Mouse (Mus musculus): ENCODE measurements around the gene Pnliprp2. TPM values are rescaled to one million over a fixed set of nuclear protein-coding genes. Genes with fewer than 3 reads are reported as not detected.

Pnliprp2 gene
- polyA plus RNA-seq (2015; fragmentation: Nextera tagmentation; extraction: Ambion mirVana) = 0.13 and 0.21 TPM in 2 replicates

- WGBS = 40% methylated on average over 9 of the region's 9 CpGs
- no peaks in the 10 kb centered on the region for H3K4me1 ChIP-seq (replicated peaks; ENCODE audit: control insufficient read depth, insufficient read depth, low read length)
- no peak within 1 kb of the TSS for H3K27ac ChIP-seq (ENCODE audit: low read length)
- no peaks in the 10 kb centered on the region for H3K27me3 ChIP-seq (ENCODE audit: control insufficient read depth, insufficient read depth, low read depth, low read length)
- no peak within 1 kb of the TSS for H3K4me2 ChIP-seq (ENCODE audit: low read depth, low read length)
- no peak within 1 kb of the TSS for H3K9ac ChIP-seq (ENCODE audit: low read length)
- no peaks in the 10 kb centered on the region for H3K9me3 ChIP-seq (ENCODE audit: control insufficient read depth, low read length)
- ATAC-seq (ENCODE audit: low read depth) = peak; percentile 77
- H3K36me3 ChIP-seq (ENCODE audit: control insufficient read depth, insufficient read depth, low read length) = no peaks in the 10 kb centered on the region
- H3K4me3 ChIP-seq (ENCODE audit: low read length) = no peak within 1 kb of the TSS
These were observed at the start of gene Pnliprp2 for GRCm38 (mm10) chr19:58759423-58759822. Pnliprp2 (plus strand) TSS chr19:58759719.

GRCm38 (mm10) chr19:58717925-58718324 is 41.6 kb upstream of the Pnliprp2 start:
- Histone ChIP-seq H3K4me1 (replicated peaks; ENCODE audit: control insufficient read depth, insufficient read depth, low read length) (no peaks in the 10 kb centered on the region), H3K9me3 (ENCODE audit: control insufficient read depth, low read length) (no peaks in the 10 kb centered on the region), H3K27me3 (ENCODE audit: control insufficient read depth, insufficient read depth, low read depth, low read length) (no peaks in the 10 kb centered on the region), H3K36me3 (ENCODE audit: control insufficient read depth, insufficient read depth, low read length) (no peaks in the 10 kb centered on the region), H3K4me3 (ENCODE audit: low read length) (no peak overlapping the region), H3K27ac (ENCODE audit: low read length) (no peak overlapping the region), H3K9ac (ENCODE audit: low read length) (no peak overlapping the region), H3K4me2 (ENCODE audit: low read depth, low read length) (no peak overlapping the region)
- no peak for ATAC-seq (ENCODE audit: low read depth)
- 54% methylated on average over 4 of the region's 4 CpGs for WGBS

GRCm38 (mm10) chr19:58720439-58720838 is 39.1 kb upstream of the Pnliprp2 start:
- Histone ChIP-seq H3K27me3 (ENCODE audit: control insufficient read depth, insufficient read depth, low read depth, low read length) (no peaks in the 10 kb centered on the region), H3K4me3 (ENCODE audit: low read length) (no peak overlapping the region), H3K9ac (ENCODE audit: low read length) (no peak overlapping the region), H3K27ac (ENCODE audit: low read length) (no peak overlapping the region), H3K4me2 (ENCODE audit: low read depth, low read length) (no peak overlapping the region), H3K36me3 (ENCODE audit: control insufficient read depth, insufficient read depth, low read length) (no peaks in the 10 kb centered on the region), H3K4me1 (replicated peaks; ENCODE audit: control insufficient read depth, insufficient read depth, low read length) (no peaks in the 10 kb centered on the region), H3K9me3 (ENCODE audit: control insufficient read depth, low read length) (no peaks in the 10 kb centered on the region)
- no peak for ATAC-seq (ENCODE audit: low read depth)

DNA sequence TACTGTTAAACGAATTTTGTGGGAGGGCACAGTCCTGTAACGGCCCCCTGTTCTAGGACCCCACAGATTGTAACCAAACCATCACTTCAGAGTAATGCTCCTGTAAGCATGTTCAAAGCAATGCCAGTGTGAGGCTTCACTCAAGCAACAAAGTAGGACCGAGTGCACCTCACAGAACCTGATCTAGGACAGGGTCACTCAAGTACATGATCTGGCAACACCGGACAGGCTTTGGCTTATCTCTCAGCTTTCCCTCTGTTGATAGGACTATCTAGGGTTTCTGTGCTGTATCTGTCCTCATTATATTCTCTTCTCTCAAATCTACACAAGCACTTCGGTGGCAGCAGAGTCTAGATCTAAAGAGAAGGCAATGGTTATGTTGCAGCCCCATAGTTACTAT is 33.0 kb upstream of the Pnliprp2 start:
- Histone ChIP-seq H3K27me3 (ENCODE audit: control insufficient read depth, insufficient read depth, low read depth, low read length) (no peaks in the 10 kb centered on the region), H3K36me3 (ENCODE audit: control insufficient read depth, insufficient read depth, low read length) (no peaks in the 10 kb centered on the region), H3K9ac (ENCODE audit: low read length) (no peak overlapping the region), H3K4me3 (ENCODE audit: low read length) (no peak overlapping the region), H3K4me2 (ENCODE audit: low read depth, low read length) (no peak overlapping the region), H3K27ac (ENCODE audit: low read length) (no peak overlapping the region), H3K9me3 (ENCODE audit: control insufficient read depth, low read length) (no peaks in the 10 kb centered on the region), H3K4me1 (replicated peaks; ENCODE audit: control insufficient read depth, insufficient read depth, low read length) (peaks cover 7% of the 10 kb centered on the region)
- ATAC-seq (ENCODE audit: low read depth) = no peak
- WGBS = 69% methylated on average over 5 of the region's 5 CpGs

- WGBS = 55% methylated on average over 5 of the region's 5 CpGs
These were observed 31.8 kb upstream of the Pnliprp2 start for GRCm38 (mm10) chr19:58727756-58728155.

DNA sequence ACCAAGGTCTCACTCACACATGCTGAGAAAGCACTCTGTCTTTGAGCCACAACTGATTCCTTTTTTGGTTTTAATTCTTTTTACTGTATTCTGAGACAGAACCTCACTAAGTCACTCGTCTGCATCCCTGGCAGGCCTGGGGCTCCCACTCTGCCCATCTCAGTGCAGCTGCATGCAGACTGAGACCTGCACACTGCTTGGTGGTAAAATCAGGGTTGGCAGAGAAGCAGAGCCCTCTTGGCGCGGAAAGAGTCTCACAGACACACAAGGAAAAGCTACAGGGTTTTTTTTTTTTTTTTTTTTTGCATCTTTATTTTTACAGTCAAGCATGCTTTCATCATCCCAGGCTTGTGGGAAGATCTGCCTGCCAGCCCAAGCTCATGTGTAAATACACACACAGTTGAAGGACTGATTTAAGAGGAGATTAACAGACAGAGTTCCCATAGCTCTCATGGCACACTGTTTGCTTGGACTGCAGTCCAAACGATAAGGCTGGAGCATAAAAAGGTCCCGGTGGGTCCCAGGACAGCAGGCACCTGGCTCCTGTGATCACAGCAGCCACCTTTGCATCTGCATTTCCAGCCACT is 31.0 kb upstream of the Pnliprp2 start, which contains the start of gene Pnliprp1:
Gene Pnliprp1 (plus strand): TSS at position 443 of the 587 bp plus-strand sequence.
- WGBS = 21% methylated on average over 5 of the region's 5 CpGs
- H3K9me3 ChIP-seq (ENCODE audit: control insufficient read depth, low read length) = no peaks in the 10 kb centered on the region
- H3K9ac ChIP-seq (ENCODE audit: low read length) = no peak within 1 kb of the TSS
- H3K4me1 ChIP-seq (replicated peaks; ENCODE audit: control insufficient read depth, insufficient read depth, low read length) = peaks cover 7% of the 10 kb centered on the region
- H3K4me3 ChIP-seq (ENCODE audit: low read length) = no peak within 1 kb of the TSS
- peak; percentile 45; the same call in 1 of the 2 replicates for ATAC-seq (ENCODE audit: low read depth)
- H3K4me2 ChIP-seq (ENCODE audit: low read depth, low read length) = no peak within 1 kb of the TSS
- no peak within 1 kb of the TSS for H3K27ac ChIP-seq (ENCODE audit: low read length)
- no peaks in the 10 kb centered on the region for H3K27me3 ChIP-seq (ENCODE audit: control insufficient read depth, insufficient read depth, low read depth, low read length)
- H3K36me3 ChIP-seq (ENCODE audit: control insufficient read depth, insufficient read depth, low read length) = no peaks in the 10 kb centered on the region

More at GRCm38 (mm10) chr19:58727756-58728155, 31.8 kb upstream of the Pnliprp2 start:
- H3K9ac ChIP-seq (ENCODE audit: low read length) = no peak overlapping the region
- no peaks in the 10 kb centered on the region for H3K27me3 ChIP-seq (ENCODE audit: control insufficient read depth, insufficient read depth, low read depth, low read length)
- peaks cover 7% of the 10 kb centered on the region for H3K4me1 ChIP-seq (replicated peaks; ENCODE audit: control insufficient read depth, insufficient read depth, low read length)
- no peaks in the 10 kb centered on the region for H3K9me3 ChIP-seq (ENCODE audit: control insufficient read depth, low read length)
- H3K4me3 ChIP-seq (ENCODE audit: low read length) = no peak overlapping the region
- no peaks in the 10 kb centered on the region for H3K36me3 ChIP-seq (ENCODE audit: control insufficient read depth, insufficient read depth, low read length)
- H3K4me2 ChIP-seq (ENCODE audit: low read depth, low read length) = no peak overlapping the region
- no peak overlapping the region for H3K27ac ChIP-seq (ENCODE audit: low read length)
- no peak for ATAC-seq (ENCODE audit: low read depth)

- H3K27me3 ChIP-seq (ENCODE audit: control insufficient read depth, insufficient read depth, low read depth, low read length) = no peaks in the 10 kb centered on the region
- H3K9me3 ChIP-seq (ENCODE audit: control insufficient read depth, low read length) = no peaks in the 10 kb centered on the region
- no peak overlapping the region for H3K4me3 ChIP-seq (ENCODE audit: low read length)
- no peak overlapping the region for H3K9ac ChIP-seq (ENCODE audit: low read length)
- no peaks in the 10 kb centered on the region for H3K36me3 ChIP-seq (ENCODE audit: control insufficient read depth, insufficient read depth, low read length)
- H3K4me1 ChIP-seq (replicated peaks; ENCODE audit: control insufficient read depth, insufficient read depth, low read length) = peaks cover 3% of the 10 kb centered on the region
- no peak overlapping the region for H3K27ac ChIP-seq (ENCODE audit: low read length)
- no peak overlapping the region for H3K4me2 ChIP-seq (ENCODE audit: low read depth, low read length)
- 72% methylated on average over 6 of the region's 6 CpGs for WGBS
- ATAC-seq (ENCODE audit: low read depth) = no peak
These were observed 26.3 kb upstream of the Pnliprp2 start for GRCm38 (mm10) chr19:58733216-58733615.

DNA sequence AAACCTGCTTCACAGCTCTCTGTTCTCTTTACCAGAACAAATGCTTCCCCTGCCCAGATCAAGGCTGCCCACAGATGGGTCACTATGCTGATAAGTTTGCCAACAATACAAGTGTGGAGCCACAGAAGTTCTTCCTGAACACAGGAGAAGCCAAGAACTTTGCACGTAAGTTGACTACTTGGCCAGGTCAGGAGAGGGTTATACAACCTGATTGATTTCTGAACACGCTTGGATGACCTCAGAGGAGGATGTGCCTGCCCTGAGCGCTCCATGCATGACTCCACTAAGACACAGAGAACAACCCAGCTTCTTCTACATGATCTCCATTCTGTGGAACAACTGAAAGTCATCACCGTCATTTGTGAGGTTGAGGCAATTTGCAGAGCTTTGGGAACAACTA is 21.4 kb upstream of the Pnliprp2 start:
- no peaks in the 10 kb centered on the region for H3K4me1 ChIP-seq (replicated peaks; ENCODE audit: control insufficient read depth, insufficient read depth, low read length)

GRCm38 (mm10) chr19:58741036-58741435 is 18.5 kb upstream of the Pnliprp2 start:
- H3K9ac ChIP-seq (ENCODE audit: low read length) = no peak overlapping the region
- H3K36me3 ChIP-seq (ENCODE audit: control insufficient read depth, insufficient read depth, low read length) = no peaks in the 10 kb centered on the region
- H3K27me3 ChIP-seq (ENCODE audit: control insufficient read depth, insufficient read depth, low read depth, low read length) = no peaks in the 10 kb centered on the region
- WGBS = 65% methylated on average over 6 of the region's 6 CpGs
- no peaks in the 10 kb centered on the region for H3K4me1 ChIP-seq (replicated peaks; ENCODE audit: control insufficient read depth, insufficient read depth, low read length)
- no peak for ATAC-seq (ENCODE audit: low read depth)
- H3K4me3 ChIP-seq (ENCODE audit: low read length) = no peak overlapping the region
- no peak overlapping the region for H3K27ac ChIP-seq (ENCODE audit: low read length)
- no peaks in the 10 kb centered on the region for H3K9me3 ChIP-seq (ENCODE audit: control insufficient read depth, low read length)
- no peak overlapping the region for H3K4me2 ChIP-seq (ENCODE audit: low read depth, low read length)

More for the DNA sequence above, 21.4 kb upstream of the Pnliprp2 start:
- H3K9ac ChIP-seq (ENCODE audit: low read length) = no peak overlapping the region
- H3K9me3 ChIP-seq (ENCODE audit: control insufficient read depth, low read length) = no peaks in the 10 kb centered on the region
- WGBS = 86% methylated on average over 4 of the region's 4 CpGs
- no peaks in the 10 kb centered on the region for H3K27me3 ChIP-seq (ENCODE audit: control insufficient read depth, insufficient read depth, low read depth, low read length)
- H3K4me2 ChIP-seq (ENCODE audit: low read depth, low read length) = no peak overlapping the region
- no peak for ATAC-seq (ENCODE audit: low read depth)
- H3K4me3 ChIP-seq (ENCODE audit: low read length) = no peak overlapping the region
- no peak overlapping the region for H3K27ac ChIP-seq (ENCODE audit: low read length)
- no peaks in the 10 kb centered on the region for H3K36me3 ChIP-seq (ENCODE audit: control insufficient read depth, insufficient read depth, low read length)

Data from lung, embryonic 16.5 days (tissue).